Mouse (Mus musculus): ENCODE measurements around the gene Clmn.

GRCm38 (mm10) chr12:104763918-104764317, 101.0 kb downstream of the Clmn start:
- TF ChIP-seq CTCF (IDR thresholded peaks at IDR 0.05 in 2 of 3, conservative IDR thresholded peaks at IDR 0.05 in 1 of 3; ENCODE audit: control insufficient read depth in 1 of 3, insufficient read depth in 1 of 3, low read depth in 2 of 3, low read length in 3 of 3, poor library complexity in 1 of 3, severe bottlenecking in 1 of 3) (no peak), EP300 (IDR thresholded peaks at IDR 0.05; ENCODE audit: low read depth in 1 of 2, low read length in 2 of 2) (no peak), KAT2A (conservative IDR thresholded peaks at IDR 0.05; ENCODE audit: low read depth, low read length) (no peak), GATA1 (IDR thresholded peaks at IDR 0.05; ENCODE audit: low read depth, low read length) (no peak), TBP (IDR thresholded peaks at IDR 0.05; ENCODE audit: low read depth, low read length) (no peak), POLR2AphosphoS5 (IDR thresholded peaks at IDR 0.05; ENCODE audit: borderline replicate concordance, low read depth, low read length) (no peak), ELF1 (IDR thresholded peaks at IDR 0.05; ENCODE audit: low read depth, low read length) (no peak), POLR2A (IDR thresholded peaks at IDR 0.05; ENCODE audit: control insufficient read depth in 1 of 2, insufficient read depth in 1 of 2, low read depth in 1 of 2, low read length in 2 of 2, poor library complexity in 1 of 2) (no peak), USF2 (IDR thresholded peaks at IDR 0.05; ENCODE audit: borderline replicate concordance in 1 of 2, insufficient read depth in 1 of 2, low read depth in 1 of 2, low read length in 2 of 2) (no peak), MYC (IDR thresholded peaks at IDR 0.05; ENCODE audit: low read depth, low read length) (no peak), HCFC1 (IDR thresholded peaks at IDR 0.05; ENCODE audit: low read depth, low read length) (no peak), MEF2A (IDR thresholded peaks at IDR 0.05; ENCODE audit: extremely low read depth, insufficient replicate concordance, low read depth, low read length, poor library complexity, severe bottlenecking) (no peak)
